Mouse (Mus musculus) liver, embryonic 15.5 days (tissue): Measurements from ENCODE around the gene Cd164l2. TPM values are rescaled to one million over a fixed set of nuclear protein-coding genes. Genes with fewer than 3 reads are reported as not detected.

ENCODE experiments used
- ATAC-seq: fragments of 200-750 bp; cut with Nextera tagmentation; 2 replicates; pipeline ENCODE4 v1.8.0; 2017; ENCODE audit warnings: moderate number of reproducible peaks, mild to moderate bottlenecking, moderate library complexity; ENCODE audit not compliant: insufficient read depth
- H3K27ac ChIP-seq: fragments of 300-500 bp; sonication (generic); replicated peaks from 2 replicates; pipeline ENCODE4 v1.5.1; 2015; ENCODE audit warnings: mild to moderate bottlenecking, inconsistent platforms
- H3K27me3 ChIP-seq: fragments of 300-500 bp; sonication (generic); 2 replicates; pipeline ENCODE4 v1.6.1; 2015; ENCODE audit warnings: mild to moderate bottlenecking, inconsistent platforms
- H3K36me3 ChIP-seq: fragments of 300-500 bp; sonication (generic); replicated peaks from 2 replicates; pipeline ENCODE4 v1.6.1; 2015; ENCODE audit warnings: moderate library complexity, mild to moderate bottlenecking, inconsistent platforms
- H3K4me1 ChIP-seq: fragments of 300-500 bp; sonication (generic); replicated peaks from 2 replicates; pipeline ENCODE4 v1.6.1; 2015; ENCODE audit warnings: inconsistent platforms
- H3K4me2 ChIP-seq: fragments of 300-500 bp; sonication (generic); 2 replicates; pipeline ENCODE4 v1.6.1; 2015; ENCODE audit warnings: moderate library complexity, mild to moderate bottlenecking, inconsistent platforms
- H3K4me3 ChIP-seq: fragments of 300-500 bp; sonication (generic); replicated peaks from 2 replicates; pipeline ENCODE4 v1.5.1; 2015; ENCODE audit warnings: mild to moderate bottlenecking, inconsistent platforms
- H3K9ac ChIP-seq: fragments of 300-500 bp; sonication (generic); 2 replicates; pipeline ENCODE4 v1.6.1; 2015; ENCODE audit warnings: moderate library complexity, mild to moderate bottlenecking, inconsistent platforms
- H3K9me3 ChIP-seq: fragments of 300-500 bp; sonication (generic); replicated peaks from 2 replicates; pipeline ENCODE4 v1.6.1; 2016; ENCODE audit warnings: inconsistent platforms
- WGBS: fragments of 180-500 bp; shearing (Covaris S2); methylation state at CpG from one replicate; pipeline ENCODE4 v1.1.7; 2015; ENCODE audit warnings: mixed read lengths; ENCODE audit not compliant: insufficient replicate concordance; 5-methylcytosine and 5-hydroxymethylcytosine counted together
- polyA plus RNA-seq: library from polyadenylated mRNA; unstranded; fragments of >200 nt; fragmentation: Nextera tagmentation; extraction: Ambion mirVana; gene quantifications from 2 replicates; pipeline ENCODE4 v1.2.1, GENCODE M21; 2015

The Cd164l2 gene
- polyA plus RNA-seq, 1 experiment from 2014 or later, result not detected

- H3K4me3 ChIP-seq, result no peak overlapping the region
- H3K4me2 ChIP-seq, result no peak overlapping the region
- no peak for ATAC-seq
- 89% methylated on average over 18 of the region's 18 CpGs for WGBS
- no peaks in the 10 kb centered on the region for H3K27me3 ChIP-seq
- H3K9me3 ChIP-seq, result no peaks in the 10 kb centered on the region
- peaks cover 42% of the 10 kb centered on the region for H3K36me3 ChIP-seq
- peak overlapping the region; percentile 72 for H3K27ac ChIP-seq
- peaks cover 64% of the 10 kb centered on the region for H3K4me1 ChIP-seq
- H3K9ac ChIP-seq, result no peak overlapping the region
Observed at GRCm38 (mm10) chr4:133176761-133177403, 35.0 kb upstream of the Cd164l2 start.

DNA sequence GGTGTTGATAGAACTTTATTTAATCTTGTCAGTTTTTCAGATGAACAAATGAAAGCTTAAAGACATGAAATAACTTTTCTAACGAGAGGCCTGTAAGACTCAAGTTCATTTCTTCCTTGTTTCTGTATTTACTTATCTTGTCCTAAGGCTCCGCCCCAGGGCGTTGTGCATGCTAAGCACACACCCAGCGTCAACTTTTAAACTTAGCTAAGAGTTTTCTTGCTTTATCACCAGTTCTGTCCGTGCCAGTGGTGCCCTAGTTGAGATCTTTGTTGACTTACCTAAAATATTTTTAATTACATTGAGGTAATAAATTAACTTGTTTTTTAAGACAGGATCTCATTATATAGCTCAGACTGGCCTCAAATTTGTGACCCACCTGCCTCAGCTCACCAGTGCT lies 33.6 kb upstream of the Cd164l2 start:
- peak overlapping the region; percentile 72 for H3K27ac ChIP-seq
- no peaks in the 10 kb centered on the region for H3K9me3 ChIP-seq
- peak overlapping the region; percentile 42 for H3K4me2 ChIP-seq
- WGBS, result 23% methylated on average over 5 of the region's 5 CpGs
- H3K36me3 ChIP-seq, result peaks cover 49% of the 10 kb centered on the region
- no peak overlapping the region for H3K9ac ChIP-seq
- no peaks in the 10 kb centered on the region for H3K27me3 ChIP-seq
- peak; percentile 78 for ATAC-seq
- H3K4me3 ChIP-seq, result no peak overlapping the region
- H3K4me1 ChIP-seq, result peaks cover 61% of the 10 kb centered on the region

- Histone ChIP-seq H3K4me2 (no peak overlapping the region), H3K4me1 (peaks cover 60% of the 10 kb centered on the region), H3K27me3 (no peaks in the 10 kb centered on the region), H3K27ac (no peak overlapping the region), H3K9me3 (no peaks in the 10 kb centered on the region), H3K4me3 (no peak overlapping the region), H3K36me3 (peaks cover 54% of the 10 kb centered on the region), H3K9ac (no peak overlapping the region)
- ATAC-seq, result no peak
- 84% methylated on average over 7 of the region's 7 CpGs for WGBS
Observed at GRCm38 (mm10) chr4:133179258-133179657, 32.7 kb upstream of the Cd164l2 start.

DNA sequence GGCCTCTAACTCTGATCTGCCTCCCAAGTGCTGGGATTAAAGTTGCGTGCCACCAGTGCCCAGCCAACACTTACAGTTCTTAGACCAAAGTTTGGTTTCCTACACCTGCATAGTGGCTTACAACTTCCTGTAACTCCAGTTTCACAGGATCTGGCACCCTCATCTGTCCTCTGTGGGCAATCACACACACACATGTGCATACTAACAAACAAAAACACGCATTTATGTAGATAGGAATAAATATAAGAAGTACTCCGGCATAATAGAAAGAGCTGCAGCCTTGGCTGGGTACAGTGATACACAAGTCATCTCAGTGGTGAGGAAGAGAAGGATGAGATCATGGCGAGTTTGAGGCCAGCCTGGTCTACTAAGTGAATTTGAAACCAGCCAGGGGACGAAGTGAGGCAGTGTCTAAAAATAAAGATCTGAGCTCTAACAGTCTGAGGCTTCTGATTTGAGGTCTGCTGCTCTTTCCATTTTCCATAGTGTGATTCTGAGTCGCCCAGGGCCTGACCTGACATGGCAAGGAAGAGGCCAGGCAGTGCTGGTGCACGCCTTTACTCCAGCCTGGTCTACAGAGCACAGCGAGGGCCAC lies 29.4 kb upstream of the Cd164l2 start:
- no peak overlapping the region for H3K4me2 ChIP-seq
- peaks cover 70% of the 10 kb centered on the region for H3K36me3 ChIP-seq
- no peak overlapping the region for H3K27ac ChIP-seq
- no peaks in the 10 kb centered on the region for H3K9me3 ChIP-seq
- H3K9ac ChIP-seq, result no peak overlapping the region
- no peak overlapping the region for H3K4me3 ChIP-seq
- H3K4me1 ChIP-seq, result peaks cover 44% of the 10 kb centered on the region
- 77% methylated on average over 8 of the region's 8 CpGs for WGBS
- ATAC-seq, result no peak
- H3K27me3 ChIP-seq, result no peaks in the 10 kb centered on the region

DNA sequence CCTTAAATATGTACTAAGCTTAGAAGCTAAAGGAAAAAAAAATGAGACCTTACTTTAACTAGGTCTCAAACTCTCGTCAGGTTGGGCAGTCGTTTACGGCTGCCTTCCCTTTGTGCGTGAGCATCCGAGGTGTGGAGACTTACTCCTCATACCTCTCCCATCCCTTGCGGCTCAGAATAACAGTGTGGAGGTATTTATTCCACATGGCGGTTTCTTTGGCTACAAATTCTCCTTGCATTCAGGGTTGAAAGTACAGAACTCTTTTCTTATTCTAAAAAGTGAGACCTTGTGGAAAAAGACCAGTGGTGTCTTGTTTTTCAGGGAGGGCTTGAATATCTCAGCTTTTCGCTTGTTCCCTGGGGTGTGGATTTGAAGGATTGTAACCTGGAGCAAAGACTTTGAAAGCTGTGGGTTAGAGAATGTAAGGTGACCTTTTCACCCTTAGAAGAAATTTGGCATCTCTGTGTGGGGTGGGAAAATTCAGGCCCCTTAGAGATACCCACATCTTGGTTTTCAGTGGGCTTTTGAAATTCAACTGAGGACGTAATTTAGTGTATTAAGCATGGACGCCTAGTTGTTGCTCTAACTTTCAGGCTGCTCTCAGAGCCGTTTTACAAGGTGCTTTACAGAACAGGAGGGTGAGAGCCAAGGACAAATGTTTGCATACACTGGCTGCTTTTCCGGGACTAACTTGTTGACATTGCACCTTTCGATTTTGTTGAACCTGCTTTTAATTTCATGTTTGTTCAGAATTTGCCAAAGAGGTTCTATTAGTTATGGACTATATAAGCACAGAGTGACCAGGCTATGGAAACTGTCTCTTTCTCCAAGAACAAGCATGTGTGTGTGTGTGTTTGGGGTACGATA lies 27.7 kb upstream of the Cd164l2 start:
- Histone ChIP-seq H3K4me3 (no peak overlapping the region), H3K27ac (peak overlapping the region; percentile 56), H3K36me3 (peaks cover 80% of the 10 kb centered on the region), H3K4me2 (0 out of 2 replicates have a peak overlapping the region, but pooled peaks have one; percentile 4), H3K9me3 (no peaks in the 10 kb centered on the region), H3K9ac (no peak overlapping the region), H3K4me1 (peaks cover 27% of the 10 kb centered on the region), H3K27me3 (no peaks in the 10 kb centered on the region)
- WGBS, result 74% methylated on average over 14 of the region's 14 CpGs
- no peak for ATAC-seq

- WGBS, result 67% methylated on average over 15 of the region's 15 CpGs
- peaks cover 25% of the 10 kb centered on the region for H3K4me1 ChIP-seq
- H3K27ac ChIP-seq, result peak overlapping the region; percentile 56
- H3K4me2 ChIP-seq, result 0 out of 2 replicates have a peak overlapping the region, but pooled peaks have one; percentile 4
- H3K4me3 ChIP-seq, result no peak overlapping the region
- ATAC-seq, result no peak; the same call in 1 of the 2 replicates
- H3K36me3 ChIP-seq, result peaks cover 82% of the 10 kb centered on the region
- no peak overlapping the region for H3K9ac ChIP-seq
- no peaks in the 10 kb centered on the region for H3K27me3 ChIP-seq
- no peaks in the 10 kb centered on the region for H3K9me3 ChIP-seq
Observed at GRCm38 (mm10) chr4:133184898-133185665, 26.8 kb upstream of the Cd164l2 start.

GRCm38 (mm10) chr4:133185893-133186292 lies 26.0 kb upstream of the Cd164l2 start:
- Histone ChIP-seq H3K36me3 (peaks cover 84% of the 10 kb centered on the region), H3K9me3 (no peaks in the 10 kb centered on the region), H3K4me2 (no peak overlapping the region), H3K27me3 (no peaks in the 10 kb centered on the region), H3K4me1 (peaks cover 25% of the 10 kb centered on the region), H3K9ac (no peak overlapping the region), H3K27ac (no peak overlapping the region), H3K4me3 (no peak overlapping the region)
- 87% methylated on average over 8 of the region's 8 CpGs for WGBS
- no peak for ATAC-seq

GRCm38 (mm10) chr4:133186856-133187255 lies 25.1 kb upstream of the Cd164l2 start:
- H3K4me3 ChIP-seq, result no peak overlapping the region
- H3K27me3 ChIP-seq, result no peaks in the 10 kb centered on the region
- H3K9ac ChIP-seq, result no peak overlapping the region
- H3K9me3 ChIP-seq, result no peaks in the 10 kb centered on the region
- no peak for ATAC-seq
- peaks cover 25% of the 10 kb centered on the region for H3K4me1 ChIP-seq
- WGBS, result 82% methylated on average over 5 of the region's 5 CpGs
- peaks cover 85% of the 10 kb centered on the region for H3K36me3 ChIP-seq
- no peak overlapping the region for H3K27ac ChIP-seq
- H3K4me2 ChIP-seq, result no peak overlapping the region

GRCm38 (mm10) chr4:133189396-133189795 lies 22.5 kb upstream of the Cd164l2 start:
- no peak overlapping the region for H3K9ac ChIP-seq
- no peak for ATAC-seq
- no peak overlapping the region for H3K4me2 ChIP-seq
- no peak overlapping the region for H3K27ac ChIP-seq
- H3K36me3 ChIP-seq, result peaks cover 97% of the 10 kb centered on the region
- no peaks in the 10 kb centered on the region for H3K9me3 ChIP-seq
- H3K4me1 ChIP-seq, result peaks cover 11% of the 10 kb centered on the region
- WGBS, result 81% methylated on average over 10 of the region's 10 CpGs
- no peaks in the 10 kb centered on the region for H3K27me3 ChIP-seq
- no peak overlapping the region for H3K4me3 ChIP-seq

GRCm38 (mm10) chr4:133194482-133194881 lies 17.4 kb upstream of the Cd164l2 start:
- 85% methylated on average over 11 of the region's 11 CpGs for WGBS
- Histone ChIP-seq H3K4me3 (no peak overlapping the region), H3K9me3 (no peaks in the 10 kb centered on the region), H3K27me3 (no peaks in the 10 kb centered on the region), H3K4me2 (no peak overlapping the region), H3K9ac (no peak overlapping the region), H3K36me3 (peaks cover 79% of the 10 kb centered on the region), H3K4me1 (peaks cover 24% of the 10 kb centered on the region), H3K27ac (no peak overlapping the region)
- no peak for ATAC-seq
